Mouse (Mus musculus): ENCODE results near the gene Iqsec1.

The Iqsec1 gene

GRCm38 (mm10) chr6:90781921-90782770 is 206.3 kb downstream of the Iqsec1 start:
- DNase-seq: peak; percentile 70 to 71

DNA sequence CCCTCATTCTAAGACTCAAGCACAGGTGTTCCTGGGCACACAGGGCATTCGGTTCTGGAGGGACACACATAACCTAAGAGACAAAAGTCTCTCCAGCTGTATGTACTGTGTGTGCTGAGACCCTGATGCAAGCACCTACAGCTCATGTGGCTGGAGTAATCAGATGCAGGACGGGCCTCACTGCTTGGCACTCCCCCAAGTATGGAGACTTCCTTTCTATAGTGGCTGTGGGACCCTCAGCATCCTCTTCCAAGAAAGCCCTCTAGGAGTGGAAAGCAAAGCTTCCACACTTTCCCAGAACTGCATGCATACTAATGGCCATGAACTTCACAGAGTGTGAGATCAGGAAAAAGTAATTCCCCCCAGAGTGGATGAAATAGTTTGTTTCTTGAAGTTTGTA is 208.0 kb downstream of the Iqsec1 start:
- DNase-seq: no peak

DNA sequence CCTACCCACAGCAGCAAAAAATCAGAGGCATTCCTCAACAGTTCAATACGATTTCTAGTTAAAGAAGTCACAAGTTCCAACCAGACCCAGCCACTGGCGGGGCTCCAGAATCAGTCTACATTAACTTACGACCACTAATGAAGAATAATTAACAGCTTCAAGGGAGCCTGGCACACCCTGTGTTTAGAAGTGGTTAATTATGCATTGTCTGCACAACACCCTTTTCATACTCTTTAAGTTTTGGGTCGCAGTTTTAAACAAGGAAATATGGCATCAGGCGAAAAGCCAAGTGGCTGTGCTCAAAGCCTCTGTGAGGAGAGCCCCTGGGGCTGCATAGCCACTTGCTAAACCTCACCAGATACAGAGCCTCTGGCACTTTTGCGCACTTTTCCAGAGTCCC is 209.6 kb downstream of the Iqsec1 start:
- DNase-seq: no peak

DNA sequence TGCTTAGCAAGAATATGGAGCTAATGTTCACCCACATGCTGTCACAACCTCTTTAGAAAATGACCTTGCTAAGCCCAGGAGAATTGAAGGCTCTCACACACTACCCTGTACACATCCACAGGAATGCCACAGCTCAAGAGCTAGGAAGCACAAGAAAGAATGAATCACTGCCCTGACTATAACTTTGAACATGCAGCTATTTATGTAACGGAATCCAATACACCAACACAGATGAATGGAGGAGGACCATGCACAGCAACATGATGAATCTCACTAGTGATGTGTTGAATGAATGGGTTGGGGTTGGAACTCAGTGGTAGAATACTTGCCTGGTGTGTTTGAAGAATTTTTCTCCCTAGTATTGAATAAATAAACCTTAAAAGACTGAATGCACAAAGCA is 211.2 kb downstream of the Iqsec1 start:
- no peak for DNase-seq

- no peak for DNase-seq
Measured at GRCm38 (mm10) chr6:90775606-90776005, 212.9 kb downstream of the Iqsec1 start.

GRCm38 (mm10) chr6:90773811-90774233 is 214.7 kb downstream of the Iqsec1 start:
- peak; percentile 78 to 80 for DNase-seq

GRCm38 (mm10) chr6:90772120-90772519 is 216.4 kb downstream of the Iqsec1 start:
- no peak for DNase-seq

DNA sequence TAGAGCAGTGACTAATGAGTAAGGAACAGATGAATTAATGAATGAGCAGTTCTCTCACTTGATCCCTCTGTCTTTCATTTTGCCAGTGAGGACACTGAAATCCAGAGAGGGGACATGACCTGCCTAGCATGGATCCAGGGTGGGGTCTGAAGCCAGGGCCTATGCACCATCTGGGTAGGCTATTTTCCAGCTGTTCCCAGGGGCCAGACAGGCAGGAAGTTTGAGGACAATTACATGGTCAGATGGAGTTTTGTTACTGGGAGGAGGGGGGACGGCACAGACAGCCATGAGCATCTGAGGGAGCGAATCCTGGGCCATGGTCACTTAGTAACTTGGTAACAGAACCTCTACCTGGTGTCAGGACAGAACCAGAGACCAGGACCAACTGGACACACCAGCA is 220.0 kb downstream of the Iqsec1 start:
- no peak for DNase-seq

DNA sequence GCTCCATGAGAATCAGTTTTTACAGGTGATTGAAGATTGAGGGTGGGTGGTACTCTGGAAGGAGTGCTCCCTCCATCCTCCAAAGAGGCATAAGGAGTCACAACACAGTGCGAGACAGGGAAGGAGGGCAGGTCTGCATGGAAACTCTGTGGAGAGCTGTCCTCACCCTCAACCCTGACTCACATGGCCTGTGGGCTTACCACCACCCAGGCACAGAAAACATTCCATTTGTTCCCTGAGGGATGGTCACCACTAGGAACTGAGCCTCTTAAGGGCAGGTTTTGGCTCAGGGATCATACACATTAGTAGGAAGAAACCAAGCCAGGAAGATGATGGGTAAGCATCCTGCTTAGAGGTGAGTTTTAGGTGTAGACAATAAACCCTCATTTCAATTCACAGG is 220.6 kb downstream of the Iqsec1 start:
- DNase-seq: no peak

DNA sequence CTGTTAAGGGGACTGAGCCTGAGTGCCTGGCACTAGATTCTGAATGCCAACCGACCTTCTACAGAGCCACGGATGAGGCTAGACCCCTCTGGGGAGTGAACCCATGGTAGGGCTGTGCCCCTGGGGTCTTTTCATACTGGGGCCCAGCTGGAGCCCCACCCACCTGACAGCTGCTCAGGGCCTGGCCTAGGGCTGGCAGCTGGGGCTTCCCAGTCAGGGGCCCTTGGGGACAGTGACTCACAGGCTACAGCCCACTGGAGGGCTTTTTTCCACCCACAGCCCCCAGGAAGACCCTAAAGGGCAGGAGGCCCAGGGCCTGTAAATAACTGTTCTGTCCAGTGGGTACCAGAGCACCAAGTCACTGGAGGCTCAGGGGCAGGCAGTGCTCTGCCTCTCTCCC is 223.7 kb downstream of the Iqsec1 start:
- DNase-seq: no peak

- peak; percentile 68 to 79 for DNase-seq
Measured at GRCm38 (mm10) chr6:90763959-90764591, 224.4 kb downstream of the Iqsec1 start.

GRCm38 (mm10) chr6:90763295-90763694 is 225.2 kb downstream of the Iqsec1 start:
- DNase-seq: no peak

- DNase-seq: peak in 1 of 2 experiments; percentile 37
Measured at GRCm38 (mm10) chr6:90762120-90762736, 226.3 kb downstream of the Iqsec1 start.

- DNase-seq: peak in 1 of 2 experiments; percentile 23
Measured at GRCm38 (mm10) chr6:90761301-90762056, 227.0 kb downstream of the Iqsec1 start.

DNA sequence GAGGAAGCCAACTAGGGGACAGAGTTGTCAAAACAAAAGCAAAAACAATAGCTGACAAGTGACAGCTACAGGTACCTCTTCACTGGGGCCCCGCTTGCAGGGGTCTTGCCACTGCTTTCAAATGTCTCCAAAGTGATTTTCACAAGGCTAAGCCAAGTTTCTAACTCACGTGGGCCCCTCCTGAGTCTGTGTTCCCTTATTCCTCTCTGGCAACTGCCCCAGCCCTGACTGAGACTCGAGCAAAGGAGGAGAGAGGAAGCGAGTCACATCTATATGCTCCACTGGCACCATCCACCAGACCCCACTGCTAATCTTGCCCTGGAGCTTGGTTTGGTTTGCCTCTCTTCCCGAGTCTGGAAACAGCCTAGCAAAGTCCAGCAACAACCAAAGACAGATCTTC is 227.6 kb downstream of the Iqsec1 start:
- DNase-seq: no peak

GRCm38 (mm10) chr6:90759754-90760153 is 228.7 kb downstream of the Iqsec1 start:
- DNase-seq: peak; percentile 52 to 67

- no peak for DNase-seq
Measured at GRCm38 (mm10) chr6:90758155-90758554, 230.3 kb downstream of the Iqsec1 start.

- no peak for DNase-seq
Measured at GRCm38 (mm10) chr6:90757427-90757883, 231.0 kb downstream of the Iqsec1 start.

GRCm38 (mm10) chr6:90756561-90756960 is 231.9 kb downstream of the Iqsec1 start:
- no peak for DNase-seq

DNA sequence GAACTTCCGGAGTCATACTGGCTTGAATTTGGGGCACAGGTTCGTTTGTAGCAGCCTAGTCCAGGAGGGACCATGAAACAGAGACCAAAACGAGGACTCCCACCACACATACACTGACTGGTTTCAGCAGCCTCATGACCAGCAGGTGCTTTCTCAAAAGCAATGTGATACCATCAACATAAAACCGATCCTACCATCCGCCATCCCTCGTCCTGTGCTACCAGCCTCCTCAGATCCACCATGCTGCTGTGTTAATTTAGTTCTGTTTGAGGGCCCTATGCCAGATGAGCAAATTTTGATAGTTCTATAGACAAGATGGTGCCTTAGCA is 232.9 kb downstream of the Iqsec1 start:
- no peak for DNase-seq

DNA sequence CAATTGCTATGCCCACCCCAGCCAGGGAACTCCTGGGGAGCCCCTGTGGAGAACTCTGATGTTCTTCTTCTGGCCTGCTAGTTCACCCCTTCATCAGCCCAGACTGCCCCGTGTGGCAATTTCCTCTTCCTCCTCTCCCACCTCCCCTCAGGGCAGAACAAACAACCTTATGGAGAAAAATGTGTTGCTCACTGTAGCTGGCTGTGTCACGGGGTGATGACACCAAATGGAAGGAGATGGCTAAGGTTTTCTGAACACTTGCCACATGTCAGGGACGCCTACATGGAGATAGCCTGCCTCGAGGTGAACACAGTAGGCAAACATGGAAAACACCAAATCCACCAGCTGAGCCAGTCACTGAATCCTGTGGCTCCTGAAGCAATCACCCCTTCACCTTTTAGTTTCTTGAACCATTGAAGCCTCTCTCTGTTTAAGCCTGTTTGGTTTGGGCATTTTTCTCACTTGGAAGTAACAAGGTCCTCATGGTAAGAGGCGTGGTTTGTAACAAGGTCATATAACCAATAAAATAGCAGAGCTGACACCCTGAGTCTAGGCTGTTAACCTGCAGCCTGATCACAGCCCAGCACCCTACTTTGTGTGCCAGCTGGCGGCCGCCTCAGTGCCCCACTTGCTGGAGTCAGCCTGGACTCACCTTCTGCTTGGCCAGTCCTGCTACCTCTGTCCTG is 233.4 kb downstream of the Iqsec1 start:
- no peak for DNase-seq

DNA sequence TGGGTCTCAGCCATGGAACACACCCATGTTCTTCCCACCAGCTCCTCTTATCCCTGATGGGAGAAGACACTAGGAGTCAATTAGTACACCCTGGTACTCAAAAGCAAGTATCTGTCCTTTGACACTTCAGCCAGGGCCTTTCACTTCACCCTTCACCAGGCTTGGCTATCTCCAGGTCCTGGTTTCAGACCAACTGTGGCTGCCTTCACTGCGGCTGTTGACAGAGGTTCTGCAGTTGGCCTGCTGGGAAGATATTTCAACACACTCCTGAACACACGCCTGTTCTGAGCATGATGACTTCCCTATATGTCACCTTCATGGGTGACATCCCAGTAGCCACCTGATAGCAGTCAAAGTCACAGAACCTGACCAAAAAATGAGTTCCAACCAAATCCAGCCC is 234.4 kb downstream of the Iqsec1 start:
- no peak for DNase-seq
